Mouse (Mus musculus): ENCODE measurements around the gene Mpp2.

DNA sequence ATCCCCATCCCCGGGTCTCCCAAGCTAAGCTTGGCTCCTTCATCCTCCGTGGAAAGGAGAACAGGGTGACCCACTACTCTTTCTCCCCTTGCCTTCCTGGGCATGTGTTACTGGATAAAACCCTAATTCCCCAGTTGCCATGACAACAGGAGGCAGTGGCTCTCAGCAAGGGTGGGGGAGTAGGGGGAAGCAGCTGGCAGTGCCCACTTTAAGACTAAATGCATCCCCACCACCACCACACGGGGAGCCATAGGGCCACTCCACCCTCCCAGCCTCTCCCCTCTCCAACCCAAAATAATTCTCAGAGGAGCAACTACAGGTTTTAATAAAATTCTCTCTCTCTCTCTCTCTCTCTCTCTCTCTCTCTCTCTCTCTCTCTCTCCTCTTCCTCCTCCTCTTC lies 2.0 kb downstream of the Mpp2 start:
- TF ChIP-seq POLR2A (IDR thresholded peaks at IDR 0.05; ENCODE audit: insufficient read depth, low read depth, low read length) (no peak), CTCF (IDR thresholded peaks at IDR 0.05; ENCODE audit: insufficient read depth, low read depth, low read length) (no peak)

All from olfactory bulb, adult 2 months (tissue).